Mouse (Mus musculus): ENCODE measurements at regions not wholly inside any gene's neighbourhood (a gene's known extent, or its start where the extent isn't known, plus 50 kb on each side); places are given as distances from the start of the nearest gene placed in this dataset.

GRCm38 (mm10) chr7:65244936-65245335 lies 88.6 kb upstream of the Fam189a1 start:
- no peak overlapping the region for H3K4me3 ChIP-seq (ENCODE audit: insufficient read depth, low read length)
- TF ChIP-seq CTCF (IDR thresholded peaks at IDR 0.05; ENCODE audit: extremely low read depth, insufficient read depth, low read length), result no peak
- no peak for TF ChIP-seq POLR2A (IDR thresholded peaks at IDR 0.05; ENCODE audit: extremely low read depth, insufficient read depth, low read length)
- H3K27ac ChIP-seq (ENCODE audit: insufficient read depth, low read length), result no peak overlapping the region
- no peaks in the 10 kb centered on the region for H3K4me1 ChIP-seq (ENCODE audit: control insufficient read depth, insufficient read depth, low read length)

GRCm38 (mm10) chr7:65241208-65241607 lies 84.8 kb upstream of the Fam189a1 start:
- no peaks in the 10 kb centered on the region for H3K4me1 ChIP-seq (ENCODE audit: control insufficient read depth, insufficient read depth, low read length)
- no peak overlapping the region for H3K27ac ChIP-seq (ENCODE audit: insufficient read depth, low read length)
- TF ChIP-seq POLR2A (IDR thresholded peaks at IDR 0.05; ENCODE audit: extremely low read depth, insufficient read depth, low read length) (no peak), CTCF (IDR thresholded peaks at IDR 0.05; ENCODE audit: extremely low read depth, insufficient read depth, low read length) (no peak)
- H3K4me3 ChIP-seq (ENCODE audit: insufficient read depth, low read length), result no peak overlapping the region

GRCm38 (mm10) chr7:65235701-65236100 lies 79.3 kb upstream of the Fam189a1 start:
- Histone ChIP-seq H3K27ac (ENCODE audit: insufficient read depth, low read length) (no peak overlapping the region), H3K4me3 (ENCODE audit: insufficient read depth, low read length) (no peak overlapping the region), H3K4me1 (ENCODE audit: control insufficient read depth, insufficient read depth, low read length) (peaks cover 2% of the 10 kb centered on the region; the same call in 1 of the 2 replicates)
- TF ChIP-seq CTCF (IDR thresholded peaks at IDR 0.05; ENCODE audit: extremely low read depth, insufficient read depth, low read length) (no peak), POLR2A (IDR thresholded peaks at IDR 0.05; ENCODE audit: extremely low read depth, insufficient read depth, low read length) (no peak)

GRCm38 (mm10) chr7:65233681-65234080 lies 77.3 kb upstream of the Fam189a1 start:
- Histone ChIP-seq H3K4me3 (ENCODE audit: insufficient read depth, low read length) (no peak overlapping the region), H3K27ac (ENCODE audit: insufficient read depth, low read length) (no peak overlapping the region), H3K4me1 (ENCODE audit: control insufficient read depth, insufficient read depth, low read length) (peaks cover 2% of the 10 kb centered on the region; the same call in 1 of the 2 replicates)
- TF ChIP-seq POLR2A (IDR thresholded peaks at IDR 0.05; ENCODE audit: extremely low read depth, insufficient read depth, low read length), result no peak
- TF ChIP-seq CTCF (IDR thresholded peaks at IDR 0.05; ENCODE audit: extremely low read depth, insufficient read depth, low read length), result no peak

- TF ChIP-seq CTCF (IDR thresholded peaks at IDR 0.05; ENCODE audit: extremely low read depth, insufficient read depth, low read length), result no peak
- TF ChIP-seq POLR2A (IDR thresholded peaks at IDR 0.05; ENCODE audit: extremely low read depth, insufficient read depth, low read length), result no peak
- H3K4me1 ChIP-seq (ENCODE audit: control insufficient read depth, insufficient read depth, low read length), result no peaks in the 10 kb centered on the region
- no peak overlapping the region for H3K27ac ChIP-seq (ENCODE audit: insufficient read depth, low read length)
- H3K4me3 ChIP-seq (ENCODE audit: insufficient read depth, low read length), result no peak overlapping the region
Observed at GRCm38 (mm10) chr7:65229306-65229705, 72.9 kb upstream of the Fam189a1 start.

GRCm38 (mm10) chr7:65226218-65226617 lies 69.8 kb upstream of the Fam189a1 start:
- TF ChIP-seq POLR2A (IDR thresholded peaks at IDR 0.05; ENCODE audit: extremely low read depth, insufficient read depth, low read length) (no peak), CTCF (IDR thresholded peaks at IDR 0.05; ENCODE audit: extremely low read depth, insufficient read depth, low read length) (no peak)
- H3K4me3 ChIP-seq (ENCODE audit: insufficient read depth, low read length), result no peak overlapping the region
- H3K27ac ChIP-seq (ENCODE audit: insufficient read depth, low read length), result no peak overlapping the region
- H3K4me1 ChIP-seq (ENCODE audit: control insufficient read depth, insufficient read depth, low read length), result no peaks in the 10 kb centered on the region

GRCm38 (mm10) chr7:65213216-65213925 lies 57.0 kb upstream of the Fam189a1 start:
- Histone ChIP-seq H3K4me1 (ENCODE audit: control insufficient read depth, insufficient read depth, low read length) (no peaks in the 10 kb centered on the region), H3K27ac (ENCODE audit: insufficient read depth, low read length) (no peak overlapping the region), H3K4me3 (ENCODE audit: insufficient read depth, low read length) (no peak overlapping the region)
- TF ChIP-seq POLR2A (IDR thresholded peaks at IDR 0.05; ENCODE audit: extremely low read depth, insufficient read depth, low read length) (no peak), CTCF (IDR thresholded peaks at IDR 0.05; ENCODE audit: extremely low read depth, insufficient read depth, low read length) (peak; percentile 24; the same call in 1 of the 2 replicates)

- no peak for TF ChIP-seq POLR2A (IDR thresholded peaks at IDR 0.05; ENCODE audit: extremely low read depth, insufficient read depth, low read length)
- TF ChIP-seq CTCF (IDR thresholded peaks at IDR 0.05; ENCODE audit: extremely low read depth, insufficient read depth, low read length), result no peak
- Histone ChIP-seq H3K4me1 (ENCODE audit: control insufficient read depth, insufficient read depth, low read length) (no peaks in the 10 kb centered on the region), H3K27ac (ENCODE audit: insufficient read depth, low read length) (no peak overlapping the region), H3K4me3 (ENCODE audit: insufficient read depth, low read length) (no peak overlapping the region)
Observed at GRCm38 (mm10) chr7:65207240-65207639, 50.9 kb upstream of the Fam189a1 start.
